Mouse (Mus musculus) common myeloid progenitor, adult 5-6 weeks (primary cell): ENCODE data around the gene 4930544D05Rik. TPM values are rescaled to one million over a fixed set of nuclear protein-coding genes. Genes with fewer than 3 reads are reported as not detected.

ENCODE experiments used
- ATAC-seq: replicated peaks from 2 replicates; pipeline ENCODE4 v1.8.0; 2016; ENCODE audit warnings: low read depth, mild to moderate bottlenecking, moderate TSS enrichment, inconsistent platforms; ENCODE audit not compliant: poor library complexity, severe bottlenecking
- total RNA-seq: library from RNA; stranded (forward); fragments of 200-1000, 187-1606 nt; gene quantifications from 2 replicates; pipeline ENCODE4 v1.2.3, GENCODE M21; 2017

The 4930544D05Rik gene
- not detected in 2 replicates for total RNA-seq

GRCm38 (mm10) chr11:70615516-70616093 lies at the start of gene 4930544D05Rik:
4930544D05Rik (plus strand) TSS chr11:70615848.
- peak; percentile 23 for ATAC-seq

- no peak for ATAC-seq
Observed at GRCm38 (mm10) chr11:70566586-70566985, 49.1 kb upstream of the 4930544D05Rik start.

- peak; percentile 45; the same call in 1 of the 2 replicates for ATAC-seq
Observed at GRCm38 (mm10) chr11:70570614-70571013, 45.0 kb upstream of the 4930544D05Rik start.

- ATAC-seq = no peak
Observed at GRCm38 (mm10) chr11:70571641-70572040, 44.0 kb upstream of the 4930544D05Rik start.

- ATAC-seq = no peak
Observed at GRCm38 (mm10) chr11:70572348-70572902, 43.2 kb upstream of the 4930544D05Rik start.

- no peak for ATAC-seq
Observed at GRCm38 (mm10) chr11:70573872-70574271, 41.8 kb upstream of the 4930544D05Rik start.

GRCm38 (mm10) chr11:70577201-70577600 lies 38.4 kb upstream of the 4930544D05Rik start:
- ATAC-seq = no peak

- no peak for ATAC-seq
Observed at GRCm38 (mm10) chr11:70578962-70579361, 36.7 kb upstream of the 4930544D05Rik start.

GRCm38 (mm10) chr11:70579710-70580357 lies 35.8 kb upstream of the 4930544D05Rik start:
- ATAC-seq = peak; percentile 59

- no peak for ATAC-seq
Observed at GRCm38 (mm10) chr11:70580358-70580720, 35.3 kb upstream of the 4930544D05Rik start.

GRCm38 (mm10) chr11:70580921-70581320 lies 34.7 kb upstream of the 4930544D05Rik start:
- ATAC-seq = no peak

- no peak for ATAC-seq
Observed at GRCm38 (mm10) chr11:70582196-70582595, 33.5 kb upstream of the 4930544D05Rik start.

GRCm38 (mm10) chr11:70583022-70583714 lies 32.5 kb upstream of the 4930544D05Rik start:
- ATAC-seq = peak; percentile 64

- no peak for ATAC-seq
Observed at GRCm38 (mm10) chr11:70583775-70584174, 31.9 kb upstream of the 4930544D05Rik start.

- ATAC-seq = no peak
Observed at GRCm38 (mm10) chr11:70585457-70585856, 30.2 kb upstream of the 4930544D05Rik start.

- ATAC-seq = no peak
Observed at GRCm38 (mm10) chr11:70586261-70586660, 29.4 kb upstream of the 4930544D05Rik start.

GRCm38 (mm10) chr11:70586954-70587353 lies 28.7 kb upstream of the 4930544D05Rik start:
- ATAC-seq = no peak

GRCm38 (mm10) chr11:70591733-70592132 lies 23.9 kb upstream of the 4930544D05Rik start:
- no peak for ATAC-seq

GRCm38 (mm10) chr11:70594253-70594989 lies 21.2 kb upstream of the 4930544D05Rik start:
- ATAC-seq = peak; percentile 37

GRCm38 (mm10) chr11:70595638-70596037 lies 20.0 kb upstream of the 4930544D05Rik start:
- no peak for ATAC-seq
